Mouse (Mus musculus) neural tube, embryonic 14.5 days (tissue): ENCODE data around the gene BC035044. TPM values are rescaled to one million over a fixed set of nuclear protein-coding genes. Genes with fewer than 3 reads are reported as not detected.
A peak's percentile ranks its signal among the peaks of the same experiment; 100 is the strongest.
"Not testable (repeated sequence)": the region's sequence is repeated elsewhere in the genome, so short reads cannot be mapped to it uniquely, and the experiment has no call there.

Experiments used
- ATAC-seq: fragments of 200-750 bp; cut with Nextera tagmentation; 2 replicates; pipeline ENCODE4 v1.8.0; 2017; ENCODE audit warnings: low read depth, mild to moderate bottlenecking, moderate TSS enrichment, moderate library complexity
- H3K27ac ChIP-seq: fragments of 300-500 bp; sonication (generic); 2 replicates; pipeline ENCODE4 v1.5.1; 2014; ENCODE audit warnings: low read depth, mild to moderate bottlenecking, control low read depth, low read length, moderate library complexity, mixed read lengths
- H3K27me3 ChIP-seq: fragments of 300-500 bp; sonication (generic); 2 replicates; pipeline ENCODE4 v1.6.1; 2014; ENCODE audit warnings: low read length; ENCODE audit not compliant: control insufficient read depth, insufficient read depth
- H3K36me3 ChIP-seq: fragments of 300-500 bp; sonication (generic); 2 replicates; pipeline ENCODE4 v1.6.1; 2014; ENCODE audit warnings: low read length, mixed read lengths; ENCODE audit not compliant: control insufficient read depth, insufficient read depth
- H3K4me1 ChIP-seq: fragments of 300-500 bp; sonication (generic); 2 replicates; pipeline ENCODE4 v1.6.1; 2014; ENCODE audit warnings: low read length; ENCODE audit not compliant: control insufficient read depth, insufficient read depth
- H3K4me2 ChIP-seq: fragments of 300-500 bp; sonication (generic); 2 replicates; pipeline ENCODE4 v1.6.1; 2014; ENCODE audit warnings: mild to moderate bottlenecking, low read depth, low read length, control low read depth
- H3K4me3 ChIP-seq: fragments of 300-500 bp; sonication (generic); 2 replicates; pipeline ENCODE4 v1.5.1; 2014; ENCODE audit warnings: low read depth, low read length, control low read depth, mixed read lengths
- H3K9ac ChIP-seq: fragments of 300-500 bp; sonication (generic); replicated peaks from 2 replicates; pipeline ENCODE4 v1.6.1; 2014; ENCODE audit warnings: low read depth, mild to moderate bottlenecking, control low read depth, low read length, mixed read lengths
- H3K9me3 ChIP-seq: fragments of 300-500 bp; sonication (generic); 2 replicates; pipeline ENCODE4 v1.6.1; 2016; ENCODE audit warnings: low read length; ENCODE audit not compliant: control insufficient read depth
- WGBS: fragments of 180-500 bp; shearing (Covaris S2); extraction: QIAGEN DNeasy Blood & Tissue Kit; methylation state at CpG from one replicate; pipeline ENCODE4 v1.1.7; 2014; 5-methylcytosine and 5-hydroxymethylcytosine counted together
- polyA plus RNA-seq: library from polyadenylated mRNA; unstranded; fragments of >200 nt; fragmentation: Nextera tagmentation; extraction: Ambion mirVana; gene quantifications from 2 replicates; pipeline ENCODE4 v1.2.1, GENCODE M21; 2014

BC035044 gene
- polyA plus RNA-seq, 1 experiment from 2014 or later = 0.50 TPM

DNA sequence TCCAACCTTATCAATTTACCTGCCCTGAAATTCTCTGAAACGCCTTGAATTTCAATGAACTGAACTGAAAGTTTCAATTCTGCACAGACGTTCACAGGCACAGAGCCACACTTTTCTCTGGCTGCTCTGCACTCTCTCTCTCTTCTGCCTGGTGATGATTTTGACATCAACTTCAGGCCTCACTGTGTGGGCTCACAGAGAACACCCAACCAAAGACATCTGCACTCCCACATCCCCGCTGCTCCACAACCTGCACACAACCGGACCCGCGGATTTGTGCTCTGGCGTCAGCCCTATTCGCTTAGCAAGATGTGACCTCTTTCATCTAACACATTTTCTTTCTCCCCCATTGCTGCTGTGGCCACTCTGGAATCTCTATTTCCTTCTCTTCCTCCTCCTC lies 46.8 kb downstream of the BC035044 start:
- 41% methylated on average over 8 of the region's 8 CpGs for WGBS
- Histone ChIP-seq H3K27ac (no peak overlapping the region), H3K27me3 (no peaks in the 10 kb centered on the region), H3K4me3 (peak overlapping the region; percentile 48), H3K9me3 (no peaks in the 10 kb centered on the region), H3K36me3 (no peaks in the 10 kb centered on the region), H3K4me1 (peaks cover 7% of the 10 kb centered on the region), H3K4me2 (peak overlapping the region; percentile 63), H3K9ac (peak overlapping the region; percentile 8; the same call in 1 of the 2 replicates)
- ATAC-seq = no peak

- Histone ChIP-seq H3K4me3 (peak overlapping the region; percentile 48), H3K4me2 (peak overlapping the region; percentile 63), H3K27ac (peak overlapping the region; percentile 81; the same call in 1 of the 2 replicates), H3K9ac (peak overlapping the region; percentile 56), H3K9me3 (no peaks in the 10 kb centered on the region), H3K4me1 (peaks cover 7% of the 10 kb centered on the region), H3K36me3 (no peaks in the 10 kb centered on the region), H3K27me3 (no peaks in the 10 kb centered on the region)
- peak; percentile 61 for ATAC-seq
- under 1% methylated on average over 22 of the region's 22 CpGs for WGBS
Measured at GRCm38 (mm10) chr6:128843479-128843992, 47.4 kb downstream of the BC035044 start.

GRCm38 (mm10) chr6:128842945-128843478 lies 47.9 kb downstream of the BC035044 start:
- Histone ChIP-seq H3K4me3 (peak overlapping the region; percentile 48), H3K4me2 (peak overlapping the region; percentile 63), H3K27ac (peak overlapping the region; percentile 81), H3K36me3 (no peaks in the 10 kb centered on the region), H3K9ac (peak overlapping the region; percentile 56), H3K27me3 (no peaks in the 10 kb centered on the region), H3K9me3 (no peaks in the 10 kb centered on the region), H3K4me1 (peaks cover 7% of the 10 kb centered on the region)
- peak; percentile 86 for ATAC-seq
- WGBS = 1% methylated on average over 44 of the region's 44 CpGs

GRCm38 (mm10) chr6:128842356-128842944 lies 48.5 kb downstream of the BC035044 start:
- Histone ChIP-seq H3K27ac (peak overlapping the region; percentile 73), H3K27me3 (no peaks in the 10 kb centered on the region), H3K36me3 (no peaks in the 10 kb centered on the region), H3K4me3 (peak overlapping the region; percentile 48), H3K9me3 (no peaks in the 10 kb centered on the region), H3K4me2 (peak overlapping the region; percentile 63), H3K9ac (peak overlapping the region; percentile 29), H3K4me1 (peaks cover 7% of the 10 kb centered on the region)
- under 1% methylated on average over 20 of the region's 20 CpGs for WGBS
- no peak for ATAC-seq

GRCm38 (mm10) chr6:128841327-128842089 lies 49.4 kb downstream of the BC035044 start:
- peaks cover 7% of the 10 kb centered on the region for H3K4me1 ChIP-seq
- no peaks in the 10 kb centered on the region for H3K27me3 ChIP-seq
- no peaks in the 10 kb centered on the region for H3K36me3 ChIP-seq
- peak overlapping the region; percentile 48 for H3K4me3 ChIP-seq
- no peaks in the 10 kb centered on the region for H3K9me3 ChIP-seq
- ATAC-seq = no peak
- H3K9ac ChIP-seq = no peak overlapping the region
- H3K27ac ChIP-seq = no peak overlapping the region
- 43% methylated on average over 4 of the region's 4 CpGs for WGBS
- H3K4me2 ChIP-seq = peak overlapping the region; percentile 63

- 91% methylated on average over 3 of the region's 3 CpGs for WGBS
- ATAC-seq = not testable (repeated sequence)
Measured at GRCm38 (mm10) chr6:128840669-128841068, 50.3 kb downstream of the BC035044 start.

DNA sequence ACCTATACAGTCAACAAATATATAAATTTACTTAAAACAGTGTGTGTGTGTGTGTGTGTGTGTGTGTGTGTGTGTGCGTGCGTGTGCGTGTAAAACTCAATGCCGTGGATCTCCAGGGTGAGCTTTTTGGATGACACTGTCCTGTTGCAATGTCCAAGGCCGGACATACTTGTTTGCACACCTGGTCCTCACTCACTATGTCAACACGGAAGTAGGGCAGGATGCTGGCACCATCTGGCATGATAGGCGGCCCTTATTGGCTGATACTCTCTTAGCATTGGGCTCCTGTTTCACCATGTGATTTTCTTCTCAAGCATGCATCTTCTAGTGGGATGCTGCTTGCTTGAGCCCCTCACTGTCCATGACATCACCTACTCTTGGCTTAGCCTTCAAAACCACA lies 51.0 kb downstream of the BC035044 start:
- Histone ChIP-seq H3K4me1 (peaks cover 5% of the 10 kb centered on the region), H3K9me3 (no peaks in the 10 kb centered on the region), H3K27ac (no peak overlapping the region), H3K9ac (no peak overlapping the region), H3K4me2 (peak overlapping the region; percentile 67), H3K27me3 (no peaks in the 10 kb centered on the region), H3K36me3 (no peaks in the 10 kb centered on the region), H3K4me3 (peak overlapping the region; percentile 55)
- ATAC-seq = no peak
- WGBS = 68% methylated on average over 7 of the region's 7 CpGs

More at GRCm38 (mm10) chr6:128840669-128841068, 50.3 kb downstream of the BC035044 start:
- H3K9me3 ChIP-seq, H3K27me3 ChIP-seq, H3K9ac ChIP-seq, H3K27ac ChIP-seq, H3K4me3 ChIP-seq, H3K4me2 ChIP-seq, H3K36me3 ChIP-seq, H3K4me1 ChIP-seq: not testable (repeated sequence)

DNA sequence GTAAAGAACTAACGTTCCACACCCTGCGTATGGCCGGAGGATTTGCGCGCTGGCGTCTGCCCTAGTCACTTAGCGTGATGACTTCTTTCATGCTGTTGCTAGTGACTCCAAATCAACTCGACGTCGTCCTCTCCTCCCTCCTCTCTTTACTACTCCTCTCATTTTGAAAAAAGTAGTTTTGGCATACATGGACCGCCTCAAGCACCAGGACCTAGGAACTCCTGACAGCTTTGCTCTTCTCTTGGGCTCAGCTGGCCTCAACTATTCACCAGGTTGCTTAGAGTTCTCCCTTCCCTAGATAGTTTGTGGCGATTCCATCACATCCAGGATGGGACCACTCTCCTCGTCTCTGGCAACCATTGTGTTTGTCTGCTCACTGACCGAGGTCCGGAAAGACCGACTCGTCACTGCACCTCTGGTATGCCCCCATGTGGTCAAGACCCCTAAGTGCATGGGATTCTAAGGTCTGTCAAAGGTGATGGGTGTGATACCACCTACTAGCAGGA lies 51.6 kb downstream of the BC035044 start:
- no peaks in the 10 kb centered on the region for H3K36me3 ChIP-seq

More for the DNA sequence above, 51.6 kb downstream of the BC035044 start:
- H3K4me2 ChIP-seq = peak overlapping the region; percentile 67
- H3K9me3 ChIP-seq = no peaks in the 10 kb centered on the region
- peak overlapping the region; percentile 55 for H3K4me3 ChIP-seq
- H3K27ac ChIP-seq = peak overlapping the region; percentile 80; the same call in 1 of the 2 replicates
- peaks cover 4% of the 10 kb centered on the region for H3K4me1 ChIP-seq
- under 1% methylated on average over 17 of the region's 17 CpGs for WGBS
- H3K27me3 ChIP-seq = no peaks in the 10 kb centered on the region
- ATAC-seq = peak; percentile 7
- peak overlapping the region; percentile 60; the same call in 1 of the 2 replicates for H3K9ac ChIP-seq
